Mouse (Mus musculus) spleen, adult 2 months (tissue): ENCODE data around the gene Slc50a1. TPM values are rescaled to one million over a fixed set of nuclear protein-coding genes. Genes with fewer than 3 reads are reported as not detected.

Experiments
- DNase-seq, 2 experiments: peaks; one replicate each; pipeline versions ENCODE4 v3.0.0 to v3.0.0-alpha.2; 2012 to 2021; ENCODE audit warnings: low spot score in 2 of 2, low read depth in 1 of 2
- H3K27ac ChIP-seq: fragments of 200-500 bp; 2 replicates; pipeline ENCODE4 v1.5.1; 2012; ENCODE audit warnings: low read length, inconsistent platforms; ENCODE audit not compliant: insufficient read depth
- H3K27me3 ChIP-seq: fragments of 200-500 bp; 2 replicates; pipeline ENCODE4 v1.6.1; 2012; ENCODE audit warnings: mild to moderate bottlenecking, moderate library complexity, low read length, inconsistent platforms; ENCODE audit not compliant: control insufficient read depth, insufficient read depth
- H3K36me3 ChIP-seq: fragments of 200-500 bp; 2 replicates; pipeline ENCODE4 v1.6.1; 2012; ENCODE audit warnings: mild to moderate bottlenecking, low read length, inconsistent platforms; ENCODE audit not compliant: control insufficient read depth, insufficient read depth
- H3K4me1 ChIP-seq: fragments of 200-500 bp; 2 replicates; pipeline ENCODE4 v1.6.1; 2011; ENCODE audit warnings: inconsistent platforms; ENCODE audit not compliant: control insufficient read depth, insufficient read depth, insufficient read length
- H3K4me3 ChIP-seq: fragments of 200-500 bp; 2 replicates; pipeline ENCODE4 v1.5.1; 2011; ENCODE audit warnings: mild to moderate bottlenecking, inconsistent platforms; ENCODE audit not compliant: insufficient read depth, insufficient read length; ENCODE audit errors: extremely low read depth
- CTCF ChIP-seq: fragments of 200-500 bp; IDR thresholded peaks from 2 replicates; pipeline ENCODE4 v1.5.1; 2011; ENCODE audit warnings: mild to moderate bottlenecking, inconsistent platforms; ENCODE audit not compliant: insufficient read depth, insufficient read length, insufficient replicate concordance; ENCODE audit errors: extremely low read depth
- POLR2A ChIP-seq: fragments of 200-500 bp; IDR thresholded peaks from 2 replicates; pipeline ENCODE4 v1.6.1; 2011; ENCODE audit warnings: low read depth, low read length, inconsistent platforms
- WGBS: fragments of 180-500 bp; shearing (Covaris S2); methylation state at CpG from one replicate; pipeline ENCODE4 v1.1.7; 2018; 5-methylcytosine and 5-hydroxymethylcytosine counted together
- polyA plus RNA-seq: library from polyadenylated mRNA; depleted of rRNA; stranded (reverse); fragments of >200 nt; gene quantifications from 2 replicates; pipeline ENCODE4 v1.2.3, GENCODE M21; 2012

Slc50a1 gene
- polyA plus RNA-seq, 1 experiment = 207 TPM

DNA sequence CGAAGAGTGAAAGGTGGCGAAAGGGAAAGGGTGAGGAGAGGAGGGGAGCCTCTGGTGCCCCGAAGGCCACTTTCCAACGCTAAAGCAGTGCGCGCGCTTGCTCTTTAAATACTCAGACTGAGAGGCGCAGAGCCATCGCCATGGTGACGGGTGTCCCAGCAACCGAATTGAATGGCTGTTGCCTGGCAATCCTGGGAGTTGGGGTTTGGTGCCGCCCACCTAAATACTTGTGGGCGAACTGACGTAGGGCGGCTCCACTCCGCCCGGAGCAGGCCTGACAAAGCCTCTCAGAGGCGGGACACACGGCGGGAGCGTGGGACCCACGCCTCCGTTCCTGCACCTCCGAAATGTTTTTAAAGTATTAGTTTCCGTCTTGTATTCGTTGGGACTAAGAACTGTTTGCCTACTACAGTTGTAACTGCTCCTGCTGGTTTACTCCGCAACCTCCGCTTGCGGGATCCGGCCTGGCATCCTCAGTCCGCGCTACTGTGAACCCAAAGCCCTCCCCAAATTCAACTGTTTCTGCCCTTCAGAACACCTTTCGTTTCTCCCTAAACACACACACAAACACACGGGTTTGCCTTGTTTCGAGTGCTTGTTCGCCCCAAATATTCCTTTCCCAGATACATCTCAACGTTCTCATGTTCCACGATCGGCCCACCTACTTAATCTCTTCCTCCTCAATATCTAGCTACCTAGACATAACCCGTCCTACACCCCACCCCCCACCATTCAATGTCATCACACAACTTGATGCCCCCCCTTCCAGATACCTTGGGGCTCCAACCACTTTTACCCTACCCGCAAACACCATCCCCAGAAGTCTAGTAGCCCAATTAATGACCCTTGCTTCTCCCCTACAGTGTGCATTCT is 42.8 kb downstream of the Slc50a1 start:
- DNase-seq = peak in 1 of 2 experiments; percentile 33
- Histone ChIP-seq H3K4me1 (peaks cover 15% of the 10 kb centered on the region; the same call in 1 of the 2 replicates), H3K4me3 (peak overlapping the region; percentile 35; the same call in 1 of the 2 replicates), H3K36me3 (no peaks in the 10 kb centered on the region), H3K27me3 (peaks cover 8% of the 10 kb centered on the region; the same call in 1 of the 2 replicates), H3K27ac (no peak overlapping the region)
- WGBS = 5% methylated on average over 41 of the region's 41 CpGs
- TF ChIP-seq CTCF (no peak), POLR2A (no peak)

DNA sequence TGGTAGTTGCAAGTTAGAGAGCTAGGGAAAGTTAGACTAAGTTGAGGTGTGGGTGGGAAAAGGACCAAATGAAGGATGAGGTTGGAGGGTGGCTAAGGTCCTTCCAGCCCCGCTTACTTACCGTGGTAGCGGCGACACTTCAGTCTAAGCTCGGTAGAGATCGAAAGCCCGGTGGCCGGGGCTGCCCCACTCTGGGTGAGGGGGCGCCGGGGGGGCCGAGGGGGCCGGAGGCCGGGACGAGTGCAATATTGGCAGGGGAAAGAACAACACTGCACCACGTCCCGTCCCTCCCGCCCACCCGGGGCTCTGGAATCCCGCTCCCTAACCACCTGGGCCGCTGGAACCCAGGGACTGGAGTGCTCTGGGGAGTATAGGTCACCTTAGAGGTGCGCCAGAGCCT is 43.5 kb downstream of the Slc50a1 start, which contains the start of gene Mtx1:
Gene Mtx1, minus strand, starts transcription at position 189 of the 400 bp plus-strand sequence.
- TF ChIP-seq CTCF (no peak), POLR2A (no peak)
- H3K27ac ChIP-seq = no peak within 1 kb of the TSS
- peak within 1 kb of the TSS; percentile 35; the same call in 1 of the 2 replicates for H3K4me3 ChIP-seq
- no peaks in the 10 kb centered on the region for H3K36me3 ChIP-seq
- H3K4me1 ChIP-seq = peaks cover 14% of the 10 kb centered on the region; the same call in 1 of the 2 replicates
- 16% methylated on average over 21 of the region's 21 CpGs for WGBS
- peaks cover 8% of the 10 kb centered on the region; the same call in 1 of the 2 replicates for H3K27me3 ChIP-seq
- no peak for DNase-seq

DNA sequence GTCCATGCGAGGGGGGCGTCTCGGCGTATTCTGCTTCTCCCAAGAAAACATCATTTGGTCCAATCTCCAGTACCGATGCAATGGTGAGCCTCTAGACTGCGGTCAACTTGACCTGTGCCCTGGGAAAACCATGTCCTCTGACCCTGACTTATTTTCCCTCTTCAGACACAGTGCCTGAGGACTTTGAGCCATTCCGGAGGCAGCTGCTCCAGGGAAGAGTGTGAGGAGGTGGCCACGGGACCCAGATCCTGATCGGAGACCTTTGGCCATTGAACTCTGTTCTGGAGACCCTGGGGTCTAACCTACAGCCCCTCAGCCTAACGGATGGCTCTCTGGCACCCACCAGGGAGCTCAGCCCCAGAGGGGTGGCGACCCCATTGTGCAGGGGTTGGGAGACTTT is 44.0 kb downstream of the Slc50a1 start:
- Histone ChIP-seq H3K27me3 (peaks cover 8% of the 10 kb centered on the region; the same call in 1 of the 2 replicates), H3K36me3 (no peaks in the 10 kb centered on the region), H3K4me1 (peaks cover 9% of the 10 kb centered on the region; the same call in 1 of the 2 replicates), H3K27ac (no peak overlapping the region), H3K4me3 (no peak overlapping the region)
- TF ChIP-seq CTCF (no peak), POLR2A (no peak)
- 90% methylated on average over 11 of the region's 11 CpGs for WGBS
- no peak for DNase-seq

DNA sequence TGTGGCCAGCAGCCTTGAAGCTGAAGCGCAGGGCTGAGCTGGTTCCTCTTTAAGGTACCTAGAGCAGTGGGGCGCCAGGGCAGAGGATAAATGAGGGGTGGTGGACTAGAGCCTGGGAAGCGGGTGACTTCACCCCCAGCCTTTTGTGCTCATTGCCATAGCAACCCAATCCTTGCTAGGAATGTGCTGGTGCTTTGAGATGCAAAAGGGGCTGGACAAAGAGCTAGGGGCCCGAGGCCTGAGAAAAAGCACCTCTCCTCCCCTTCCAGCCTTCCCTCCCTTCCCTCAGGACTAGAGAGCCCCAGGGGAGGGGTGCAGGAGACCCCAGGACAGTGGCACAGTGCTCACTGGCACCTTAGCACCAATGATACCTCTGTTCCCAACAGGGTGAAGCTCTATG is 44.5 kb downstream of the Slc50a1 start:
- DNase-seq = no peak
- 60% methylated on average over 4 of the region's 4 CpGs for WGBS

DNA sequence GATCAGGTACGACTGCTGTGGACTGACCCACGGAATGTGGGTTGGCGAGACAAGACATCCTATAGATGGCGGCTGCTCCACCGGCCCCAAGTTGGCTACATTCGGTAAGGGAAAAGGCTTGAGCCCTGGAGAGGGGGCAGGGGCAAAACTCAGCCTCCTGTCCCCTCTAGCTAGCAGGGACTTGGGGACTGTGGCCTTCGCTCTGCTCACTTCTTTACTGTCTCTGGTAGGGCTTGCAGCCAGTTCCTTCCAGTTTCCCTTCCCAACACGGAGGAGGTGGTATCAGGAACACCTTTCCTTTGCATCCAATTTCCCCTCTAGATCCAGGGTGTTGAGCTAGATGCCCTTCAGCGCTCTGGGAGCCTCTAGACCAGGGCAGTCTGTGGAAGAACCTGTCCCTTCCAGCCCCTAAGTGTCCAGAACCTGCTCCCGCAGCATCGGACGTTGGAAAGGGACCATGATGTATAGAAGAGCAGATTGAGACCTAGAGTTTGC is 45.0 kb downstream of the Slc50a1 start:
- Histone ChIP-seq H3K27ac (no peak overlapping the region), H3K4me1 (peaks cover 7% of the 10 kb centered on the region; the same call in 1 of the 2 replicates), H3K36me3 (no peaks in the 10 kb centered on the region), H3K4me3 (no peak overlapping the region), H3K27me3 (peaks cover 8% of the 10 kb centered on the region; the same call in 1 of the 2 replicates)
- 86% methylated on average over 12 of the region's 12 CpGs for WGBS
- no peak for TF ChIP-seq POLR2A
- no peak for DNase-seq

More for the DNA sequence above, 44.5 kb downstream of the Slc50a1 start:
- Histone ChIP-seq H3K4me3 (no peak overlapping the region), H3K4me1 (peaks cover 7% of the 10 kb centered on the region; the same call in 1 of the 2 replicates), H3K27me3 (peaks cover 8% of the 10 kb centered on the region; the same call in 1 of the 2 replicates), H3K36me3 (no peaks in the 10 kb centered on the region), H3K27ac (no peak overlapping the region)
- TF ChIP-seq POLR2A (no peak), CTCF (no peak)

DNA sequence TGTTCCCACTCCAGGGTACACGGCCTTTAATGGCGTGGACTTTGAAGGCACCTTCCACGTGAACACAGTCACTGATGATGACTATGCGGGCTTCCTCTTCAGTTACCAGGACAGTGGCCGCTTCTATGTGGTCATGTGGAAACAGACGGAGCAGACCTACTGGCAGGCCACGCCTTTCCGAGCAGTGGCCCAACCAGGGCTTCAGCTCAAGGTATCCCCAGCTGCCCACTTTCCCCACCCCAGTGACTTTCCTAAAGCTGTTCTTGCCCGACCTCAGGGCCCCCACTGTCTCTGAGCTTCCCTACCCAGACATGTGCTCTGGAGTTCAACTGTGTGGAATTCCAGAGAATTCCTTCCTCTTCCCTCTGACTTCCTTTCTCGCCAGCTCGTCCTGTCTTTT is 45.6 kb downstream of the Slc50a1 start:
- 87% methylated on average over 11 of the region's 11 CpGs for WGBS
- Histone ChIP-seq H3K27ac (no peak overlapping the region), H3K4me3 (no peak overlapping the region), H3K36me3 (no peaks in the 10 kb centered on the region), H3K27me3 (peaks cover 8% of the 10 kb centered on the region; the same call in 1 of the 2 replicates), H3K4me1 (peaks cover 7% of the 10 kb centered on the region; the same call in 1 of the 2 replicates)
- no peak for DNase-seq
- TF ChIP-seq CTCF = no peak
- TF ChIP-seq POLR2A = no peak
